Mouse (Mus musculus) bone marrow, adult 2 months (tissue): ENCODE data around the gene Ddx27. TPM values are rescaled to one million over a fixed set of nuclear protein-coding genes. Genes with fewer than 3 reads are reported as not detected.
"Not testable (repeated sequence)": the region's sequence is repeated elsewhere in the genome, so short reads cannot be mapped to it uniquely, and the experiment has no call there.

Source experiments
- H3K27ac ChIP-seq: fragments of 200-500 bp; 2 replicates; pipeline ENCODE4 v1.5.1; 2012; ENCODE audit warnings: low read depth, mild to moderate bottlenecking, control low read depth, inconsistent platforms, low read length; ENCODE audit not compliant: control insufficient read depth, poor library complexity, insufficient read depth
- H3K4me1 ChIP-seq: fragments of 200-500 bp; 2 replicates; pipeline ENCODE4 v1.6.1; 2011; ENCODE audit warnings: low read length; ENCODE audit not compliant: control insufficient read depth, insufficient read depth
- H3K4me3 ChIP-seq: fragments of 200-500 bp; replicated peaks from 2 replicates; pipeline ENCODE3; 2011; ENCODE audit warnings: mild to moderate bottlenecking, low read depth, low read length, control low read depth; ENCODE audit not compliant: control insufficient read depth
- CTCF ChIP-seq: fragments of 200-500 bp; IDR thresholded peaks from 2 replicates; pipeline ENCODE4 v1.5.1; 2011; ENCODE audit warnings: low read length, control low read depth; ENCODE audit not compliant: control insufficient read depth, insufficient read depth
- POLR2A ChIP-seq: fragments of 200-500 bp; IDR thresholded peaks from 2 replicates; pipeline ENCODE4 v1.6.1; 2011; ENCODE audit warnings: low read depth, mild to moderate bottlenecking, control low read depth, low read length, borderline replicate concordance; ENCODE audit not compliant: control insufficient read depth
- WGBS: fragments of 180-500 bp; shearing (Covaris S2); methylation state at CpG from one replicate; pipeline ENCODE4 v1.1.7; 2018; 5-methylcytosine and 5-hydroxymethylcytosine counted together
- polyA plus RNA-seq: library from polyadenylated mRNA; stranded (reverse); fragments of >200 nt; gene quantifications from 2 replicates; pipeline ENCODE4 v1.2.4, GENCODE M21; 2011; ENCODE audit warnings: low replicate concordance; ENCODE audit not compliant: missing spikeins, insufficient read depth, insufficient read length

Ddx27 gene
- polyA plus RNA-seq, 1 experiment, result 54.4 TPM

DNA sequence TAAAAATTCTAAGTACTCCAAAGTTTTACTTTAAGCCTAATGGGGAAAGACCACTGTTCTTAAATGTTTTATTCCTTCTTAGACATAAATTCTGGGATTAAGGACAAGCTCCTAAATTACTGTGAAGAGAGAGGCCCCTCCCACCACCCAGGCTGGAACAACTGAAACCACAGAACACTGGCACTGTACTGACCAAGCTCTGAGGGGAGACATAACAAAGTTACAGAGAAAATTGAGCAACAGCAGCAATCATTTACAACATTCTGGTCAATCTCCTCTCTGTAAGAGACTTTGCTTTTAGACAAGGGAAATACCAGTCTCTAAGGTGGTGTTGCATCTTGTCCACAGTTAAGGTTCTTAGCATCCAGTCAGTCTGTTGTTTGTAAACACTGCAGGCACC lies 23.0 kb upstream of the Ddx27 start:
- Histone ChIP-seq H3K4me3 (no peak overlapping the region), H3K27ac (no peak overlapping the region), H3K4me1 (peaks cover 3% of the 10 kb centered on the region)
- TF ChIP-seq POLR2A, result no peak
- TF ChIP-seq CTCF, result no peak

DNA sequence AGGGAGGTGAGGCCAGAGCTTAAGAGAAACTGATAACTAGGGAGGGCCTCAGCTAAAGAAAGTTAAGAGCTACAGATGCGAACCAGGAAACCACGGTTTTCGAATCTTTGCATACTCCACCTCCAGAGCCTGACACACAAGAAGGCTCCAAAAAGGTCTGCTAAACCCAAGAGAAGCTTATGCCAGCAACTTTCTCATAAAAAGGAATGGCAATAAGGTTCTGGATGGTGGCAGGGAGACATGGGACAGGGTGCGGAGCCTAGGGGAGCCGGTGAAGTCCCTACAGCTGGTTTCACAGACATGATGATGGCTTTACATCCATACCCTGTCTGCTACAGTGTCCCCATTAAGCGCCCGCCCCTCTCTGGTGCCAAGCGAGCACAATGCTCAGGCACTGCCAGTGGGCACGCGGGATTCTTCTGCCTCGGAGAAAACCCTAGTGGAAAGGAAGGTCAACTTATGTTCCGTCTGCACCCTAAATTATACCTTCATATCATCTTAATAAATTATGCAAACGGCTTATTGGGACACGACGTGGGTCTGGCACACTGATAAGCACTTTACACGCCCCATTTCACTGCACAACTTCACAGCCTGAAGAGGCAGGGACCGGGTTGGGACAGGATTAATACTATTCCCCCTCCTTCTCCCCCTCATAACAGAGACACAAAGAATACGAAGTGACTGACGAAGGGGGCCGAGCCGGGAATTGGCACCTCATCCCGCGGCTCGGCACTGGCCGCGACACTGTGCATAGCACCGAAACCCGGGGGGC lies 19.8 kb upstream of the Ddx27 start:
- no peak for TF ChIP-seq POLR2A
- no peak for TF ChIP-seq CTCF
- peaks cover 3% of the 10 kb centered on the region for H3K4me1 ChIP-seq
- WGBS, result under 1% methylated on average over 28 of the region's 28 CpGs
- H3K27ac ChIP-seq, result peak overlapping the region; percentile 99
- H3K4me3 ChIP-seq, result peak overlapping the region; percentile 94

DNA sequence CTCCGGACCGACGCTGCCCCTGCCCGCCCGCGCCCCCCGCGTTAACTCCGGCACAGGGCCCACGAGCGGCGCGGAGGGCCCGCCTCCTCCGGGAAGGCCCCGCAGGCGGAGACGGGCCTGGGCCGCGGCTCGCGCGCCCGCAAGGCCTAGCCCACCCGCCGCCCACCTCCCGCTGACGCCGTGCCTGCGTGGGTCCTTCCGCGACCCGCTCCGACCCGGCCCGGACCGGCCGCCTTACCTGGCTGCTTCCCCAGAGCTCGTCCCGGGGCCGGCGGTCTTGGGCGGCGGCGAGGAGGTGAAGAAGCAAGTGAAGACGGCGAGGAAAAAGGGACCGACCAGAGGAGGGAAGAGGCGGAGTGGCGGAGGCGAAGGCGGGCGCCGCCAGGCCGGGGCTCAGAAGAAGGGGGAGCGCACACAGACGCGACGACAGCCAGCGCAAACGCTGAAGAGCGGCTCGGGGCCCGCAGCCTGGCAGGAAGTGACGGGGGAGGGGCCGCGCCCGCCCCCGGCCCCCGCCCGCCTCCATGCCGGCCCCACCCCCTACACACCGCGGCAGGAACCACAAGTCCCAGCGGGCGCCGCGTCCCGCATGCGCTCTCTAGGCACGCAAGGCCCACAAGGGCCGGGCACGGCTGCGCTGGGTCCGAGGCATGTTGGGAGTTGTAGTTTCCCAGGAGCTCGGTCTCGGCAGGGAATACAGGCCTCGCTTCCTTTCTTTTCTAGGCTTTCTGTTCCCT lies 19.0 kb upstream of the Ddx27 start, which contains the start of gene Stau1:
Gene Stau1 (minus strand): TSS at position 504 of the 737 bp plus-strand sequence.
- TF ChIP-seq POLR2A (peak; percentile 83; the same call in 1 of the 2 replicates), CTCF (no peak)
- under 1% methylated on average over 84 of the region's 88 CpGs for WGBS
- peak within 1 kb of the TSS; percentile 94 for H3K4me3 ChIP-seq
- peak within 1 kb of the TSS; percentile 99 for H3K27ac ChIP-seq
- H3K4me1 ChIP-seq, result peaks cover 3% of the 10 kb centered on the region

DNA sequence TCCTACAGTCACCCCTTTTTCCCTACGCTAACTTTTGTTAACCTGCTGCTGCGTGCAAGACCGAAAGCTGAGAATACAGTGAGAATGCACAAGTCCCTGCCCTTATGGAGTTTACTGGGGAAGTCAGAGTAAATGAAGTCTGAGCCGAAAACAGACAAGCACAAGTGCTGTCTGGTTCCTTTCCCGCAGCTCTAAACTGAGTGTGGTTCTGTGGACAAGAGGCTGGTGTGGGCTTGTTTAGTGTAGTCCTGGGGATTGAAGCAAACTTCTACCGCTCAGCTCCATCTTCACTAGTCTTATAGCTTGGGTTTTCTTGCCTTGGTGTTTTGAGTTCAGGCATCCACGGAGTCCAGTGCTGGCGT lies 18.5 kb upstream of the Ddx27 start:
- WGBS, result 34% methylated on average over 8 of the region's 8 CpGs
- Histone ChIP-seq H3K4me1 (peaks cover 1% of the 10 kb centered on the region), H3K4me3 (peak overlapping the region; percentile 71), H3K27ac (peak overlapping the region; percentile 80)
- no peak for TF ChIP-seq POLR2A
- TF ChIP-seq CTCF, result no peak

DNA sequence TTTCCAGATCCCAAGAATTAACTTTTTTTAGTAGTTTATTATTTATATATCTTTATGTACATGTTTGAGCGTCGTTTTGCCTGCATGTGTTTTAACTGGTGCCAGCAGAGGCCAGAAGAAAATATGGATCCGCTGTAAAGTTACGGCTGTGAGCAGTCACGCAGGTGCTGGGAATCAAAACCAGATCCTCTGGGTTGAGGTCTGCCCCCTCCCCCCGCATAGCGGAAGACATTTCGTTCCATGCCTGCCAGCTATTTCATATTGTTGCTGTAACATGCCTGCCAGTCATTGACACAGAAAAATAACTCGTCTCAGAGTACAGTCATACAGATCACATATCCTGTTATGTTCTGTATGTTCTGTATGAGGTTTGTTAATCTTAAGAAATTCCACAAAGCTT lies 13.5 kb upstream of the Ddx27 start:
- Histone ChIP-seq H3K4me3 (no peak overlapping the region), H3K4me1 (no peaks in the 10 kb centered on the region; the same call in 1 of the 2 replicates), H3K27ac (no peak overlapping the region)
- WGBS, result 62% methylated on average over 9 of the region's 9 CpGs
- TF ChIP-seq POLR2A (no peak), CTCF (no peak)

DNA sequence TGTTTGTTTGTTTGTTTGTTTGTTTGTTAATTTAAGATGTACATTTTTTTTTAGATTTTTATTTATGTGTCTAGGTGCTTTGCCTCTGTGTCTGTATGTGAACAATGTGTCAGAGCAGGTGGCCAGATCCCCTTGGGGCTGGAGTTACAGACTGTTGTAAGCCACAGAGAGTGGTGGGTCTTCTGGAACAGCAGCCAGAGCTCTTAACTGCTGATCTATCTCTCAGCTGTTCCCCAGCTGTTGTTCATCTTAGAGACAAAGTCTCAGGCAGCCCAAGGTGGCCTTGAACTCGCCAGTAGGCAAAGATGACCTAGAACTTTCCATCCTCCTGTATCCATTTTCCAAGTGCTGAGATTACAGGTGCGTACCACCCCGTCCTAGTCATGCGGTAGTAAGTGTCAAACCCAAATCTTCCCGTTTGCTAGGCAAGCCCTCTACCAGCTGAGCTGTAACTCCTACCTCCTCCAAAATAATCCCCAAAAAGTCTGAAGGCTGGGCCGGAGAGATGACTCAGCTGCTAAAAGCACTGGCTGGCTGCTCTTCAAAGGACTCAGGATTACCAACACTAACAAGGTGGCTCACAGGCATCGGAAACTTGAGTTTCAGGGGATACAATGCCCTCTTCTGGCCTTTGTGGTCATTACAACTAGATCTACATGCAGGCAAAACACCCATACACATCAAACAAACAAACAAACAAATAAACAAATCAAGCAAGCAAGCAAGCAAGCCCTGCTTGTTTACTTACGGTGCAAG lies 10.7 kb upstream of the Ddx27 start:
- Histone ChIP-seq H3K4me1 (no peaks in the 10 kb centered on the region; the same call in 1 of the 2 replicates), H3K4me3 (no peak overlapping the region), H3K27ac (no peak overlapping the region)
- TF ChIP-seq CTCF, result peak; percentile 41; the same call in 1 of the 2 replicates
- no peak for TF ChIP-seq POLR2A
- 47% methylated on average over 8 of the region's 8 CpGs for WGBS

DNA sequence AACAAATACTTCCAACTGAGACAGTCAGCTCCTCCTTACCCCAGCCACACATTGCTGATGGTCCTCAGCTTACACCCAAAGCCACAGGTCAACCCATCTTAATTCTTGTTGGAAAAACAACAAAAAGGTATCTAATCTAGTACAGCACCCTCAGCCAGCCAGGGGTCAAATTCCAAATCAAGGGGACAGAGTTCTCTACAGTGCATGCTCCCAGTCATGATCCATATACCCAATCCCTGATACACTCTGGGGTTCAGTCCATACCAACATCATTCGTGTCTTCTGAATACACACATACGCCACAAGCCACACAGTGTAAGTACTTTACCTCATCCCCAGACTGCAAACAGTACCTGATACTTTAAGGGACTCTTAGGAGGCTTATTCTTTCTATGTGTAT lies 8.6 kb upstream of the Ddx27 start:
- Histone ChIP-seq H3K27ac (no peak overlapping the region), H3K4me3 (no peak overlapping the region), H3K4me1 (no peaks in the 10 kb centered on the region; the same call in 1 of the 2 replicates)
- WGBS, result 91% methylated on average over 2 of the region's 2 CpGs
- TF ChIP-seq POLR2A (no peak), CTCF (no peak)

DNA sequence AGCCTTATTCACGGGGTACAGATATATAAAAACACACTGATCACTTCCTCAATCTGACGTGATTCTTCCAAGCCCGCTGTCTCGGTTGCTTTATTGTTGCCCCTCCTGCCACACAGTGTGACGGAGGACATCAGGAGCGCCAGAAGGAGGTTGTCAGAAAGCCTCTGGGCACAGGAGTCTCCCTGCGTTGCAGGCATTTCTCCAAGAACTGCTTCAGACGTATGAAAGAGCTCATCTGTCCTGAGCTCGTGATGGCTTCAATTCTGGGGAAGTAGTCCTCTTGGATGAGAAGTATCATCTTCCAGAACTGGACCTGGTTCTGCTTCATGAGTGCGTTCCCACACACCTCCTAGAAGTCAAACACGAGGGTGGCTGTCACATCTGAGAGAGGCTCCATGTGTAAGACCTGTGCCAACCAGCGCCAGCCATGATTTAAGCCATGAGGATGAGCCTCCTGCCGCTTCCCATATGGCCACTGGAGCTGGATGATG lies 7.9 kb upstream of the Ddx27 start:
- Histone ChIP-seq H3K4me1 (no peaks in the 10 kb centered on the region; the same call in 1 of the 2 replicates), H3K27ac (no peak overlapping the region), H3K4me3 (no peak overlapping the region)
- WGBS, result 41% methylated on average over 13 of the region's 13 CpGs
- no peak for TF ChIP-seq POLR2A
- TF ChIP-seq CTCF, result no peak

DNA sequence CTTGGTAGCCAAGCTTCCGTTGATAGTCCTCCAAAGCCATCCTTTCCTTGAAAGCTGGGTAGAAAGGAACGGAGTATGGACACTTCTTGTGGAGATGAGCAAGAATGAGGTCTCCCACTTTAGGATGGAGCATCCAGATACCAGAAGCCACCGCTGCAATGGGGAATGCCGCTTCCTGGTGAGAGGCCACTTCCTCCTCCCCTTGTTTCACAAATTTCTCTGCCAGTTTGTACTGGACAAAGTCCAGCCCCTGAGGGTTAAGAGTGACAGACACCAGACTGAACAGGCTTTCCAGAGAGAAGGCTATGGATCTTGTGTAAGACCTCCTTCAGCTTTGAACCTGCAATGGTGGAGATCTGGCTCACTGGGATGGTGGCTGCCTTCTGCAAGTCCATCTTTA lies 7.4 kb upstream of the Ddx27 start:
- H3K27ac ChIP-seq, H3K4me3 ChIP-seq, H3K4me1 ChIP-seq: not testable (repeated sequence)
- WGBS, result 25% methylated on average over 4 of the region's 4 CpGs
